Mouse (Mus musculus) neural tube, embryonic 14.5 days (tissue): ENCODE results near the gene Tmed2. TPM values are rescaled to one million over a fixed set of nuclear protein-coding genes. Genes with fewer than 3 reads are reported as not detected.
"Not testable (repeated sequence)": the region's sequence is repeated elsewhere in the genome, so short reads cannot be mapped to it uniquely, and the experiment has no call there.

ENCODE experiments used
- ATAC-seq: fragments of 200-750 bp; cut with Nextera tagmentation; 2 replicates; pipeline ENCODE4 v1.8.0; 2017; ENCODE audit warnings: low read depth, mild to moderate bottlenecking, moderate TSS enrichment, moderate library complexity
- H3K27ac ChIP-seq: fragments of 300-500 bp; sonication (generic); 2 replicates; pipeline ENCODE4 v1.5.1; 2014; ENCODE audit warnings: low read depth, mild to moderate bottlenecking, control low read depth, low read length, moderate library complexity, mixed read lengths
- H3K27me3 ChIP-seq: fragments of 300-500 bp; sonication (generic); 2 replicates; pipeline ENCODE4 v1.6.1; 2014; ENCODE audit warnings: low read length; ENCODE audit not compliant: control insufficient read depth, insufficient read depth
- H3K36me3 ChIP-seq: fragments of 300-500 bp; sonication (generic); 2 replicates; pipeline ENCODE4 v1.6.1; 2014; ENCODE audit warnings: low read length, mixed read lengths; ENCODE audit not compliant: control insufficient read depth, insufficient read depth
- H3K4me1 ChIP-seq: fragments of 300-500 bp; sonication (generic); 2 replicates; pipeline ENCODE4 v1.6.1; 2014; ENCODE audit warnings: low read length; ENCODE audit not compliant: control insufficient read depth, insufficient read depth
- H3K4me2 ChIP-seq: fragments of 300-500 bp; sonication (generic); 2 replicates; pipeline ENCODE4 v1.6.1; 2014; ENCODE audit warnings: mild to moderate bottlenecking, low read depth, low read length, control low read depth
- H3K4me3 ChIP-seq: fragments of 300-500 bp; sonication (generic); 2 replicates; pipeline ENCODE4 v1.5.1; 2014; ENCODE audit warnings: low read depth, low read length, control low read depth, mixed read lengths
- H3K9ac ChIP-seq: fragments of 300-500 bp; sonication (generic); replicated peaks from 2 replicates; pipeline ENCODE4 v1.6.1; 2014; ENCODE audit warnings: low read depth, mild to moderate bottlenecking, control low read depth, low read length, mixed read lengths
- H3K9me3 ChIP-seq: fragments of 300-500 bp; sonication (generic); 2 replicates; pipeline ENCODE4 v1.6.1; 2016; ENCODE audit warnings: low read length; ENCODE audit not compliant: control insufficient read depth
- WGBS: fragments of 180-500 bp; shearing (Covaris S2); extraction: QIAGEN DNeasy Blood & Tissue Kit; methylation state at CpG from one replicate; pipeline ENCODE4 v1.1.7; 2014; 5-methylcytosine and 5-hydroxymethylcytosine counted together
- polyA plus RNA-seq: library from polyadenylated mRNA; unstranded; fragments of >200 nt; fragmentation: Nextera tagmentation; extraction: Ambion mirVana; gene quantifications from 2 replicates; pipeline ENCODE4 v1.2.1, GENCODE M21; 2014

The Tmed2 gene
- polyA plus RNA-seq, 1 experiment from 2014 or later, result 368 TPM

GRCm38 (mm10) chr5:124550737-124551136, 10.2 kb downstream of the Tmed2 start:
- H3K9ac ChIP-seq, H3K27me3 ChIP-seq, H3K27ac ChIP-seq, H3K4me1 ChIP-seq, H3K4me3 ChIP-seq, H3K4me2 ChIP-seq, H3K9me3 ChIP-seq, ATAC-seq: not testable (repeated sequence)
- peaks cover 29% of the 10 kb centered on the region for H3K36me3 ChIP-seq
- WGBS, result 81% methylated on average over 4 of the region's 4 CpGs

- H3K4me1 ChIP-seq, H3K27ac ChIP-seq, H3K27me3 ChIP-seq, ATAC-seq, H3K9me3 ChIP-seq, H3K9ac ChIP-seq: not testable (repeated sequence)
- peaks cover 27% of the 10 kb centered on the region for H3K36me3 ChIP-seq
- H3K4me2 ChIP-seq, result peak overlapping the region; percentile 63
- peak overlapping the region; percentile 88; the same call in 1 of the 2 replicates for H3K4me3 ChIP-seq
- 36% methylated on average over 5 of the region's 5 CpGs for WGBS
Observed at GRCm38 (mm10) chr5:124551349-124552093, 11.0 kb downstream of the Tmed2 start.

- peak; percentile 12; the same call in 1 of the 2 replicates for ATAC-seq
- Histone ChIP-seq H3K9me3 (no peaks in the 10 kb centered on the region), H3K4me2 (peak overlapping the region; percentile 63), H3K4me1 (peaks cover 6% of the 10 kb centered on the region; the same call in 1 of the 2 replicates), H3K36me3 (peaks cover 28% of the 10 kb centered on the region), H3K9ac (peak overlapping the region; percentile 84), H3K27ac (peak overlapping the region; percentile 80), H3K27me3 (no peaks in the 10 kb centered on the region), H3K4me3 (peak overlapping the region; percentile 88)
- whole genome bisulfite sequencing, result 14% methylated on average over 9 of the region's 9 CpGs
Observed at GRCm38 (mm10) chr5:124552094-124552472, 11.6 kb downstream of the Tmed2 start.

GRCm38 (mm10) chr5:124552558-124553307, 12.2 kb downstream of the Tmed2 start, which contains the start of gene Ddx55:
Gene Ddx55 (plus strand): TSS chr5:124552864.
- peak; percentile 93 for ATAC-seq
- H3K9me3 ChIP-seq, result no peaks in the 10 kb centered on the region
- H3K27ac ChIP-seq, result peak within 1 kb of the TSS; percentile 80
- peaks cover 6% of the 10 kb centered on the region; the same call in 1 of the 2 replicates for H3K4me1 ChIP-seq
- peak within 1 kb of the TSS; percentile 84 for H3K9ac ChIP-seq
- peak within 1 kb of the TSS; percentile 63 for H3K4me2 ChIP-seq
- under 1% methylated on average over 66 of the region's 66 CpGs for WGBS
- peak within 1 kb of the TSS; percentile 88 for H3K4me3 ChIP-seq
- H3K27me3 ChIP-seq, result no peaks in the 10 kb centered on the region
- H3K36me3 ChIP-seq, result peaks cover 28% of the 10 kb centered on the region

GRCm38 (mm10) chr5:124553607-124554006, 13.1 kb downstream of the Tmed2 start:
- Histone ChIP-seq H3K27me3 (no peaks in the 10 kb centered on the region), H3K9ac (no peak overlapping the region), H3K4me1 (peaks cover 6% of the 10 kb centered on the region; the same call in 1 of the 2 replicates), H3K9me3 (no peaks in the 10 kb centered on the region), H3K4me3 (peak overlapping the region; percentile 88), H3K27ac (no peak overlapping the region), H3K4me2 (peak overlapping the region; percentile 63), H3K36me3 (peaks cover 29% of the 10 kb centered on the region)
- WGBS, result 80% methylated on average over 6 of the region's 6 CpGs
- ATAC-seq, result no peak

- no peak overlapping the region for H3K4me2 ChIP-seq
- H3K4me1 ChIP-seq, result peaks cover 6% of the 10 kb centered on the region; the same call in 1 of the 2 replicates
- no peak overlapping the region for H3K27ac ChIP-seq
- H3K9me3 ChIP-seq, result no peaks in the 10 kb centered on the region
- no peak for ATAC-seq
- no peak overlapping the region for H3K4me3 ChIP-seq
- 87% methylated on average over 1 of the region's 1 CpGs for WGBS
- peaks cover 41% of the 10 kb centered on the region for H3K36me3 ChIP-seq
- H3K27me3 ChIP-seq, result no peaks in the 10 kb centered on the region
- no peak overlapping the region for H3K9ac ChIP-seq
Observed at GRCm38 (mm10) chr5:124555145-124555544, 14.7 kb downstream of the Tmed2 start.

GRCm38 (mm10) chr5:124571068-124571467, 30.6 kb downstream of the Tmed2 start:
- Histone ChIP-seq H3K4me2 (no peak overlapping the region), H3K4me1 (no peaks in the 10 kb centered on the region), H3K4me3 (no peak overlapping the region), H3K9me3 (no peaks in the 10 kb centered on the region), H3K27ac (no peak overlapping the region), H3K36me3 (peaks cover 71% of the 10 kb centered on the region), H3K9ac (no peak overlapping the region), H3K27me3 (no peaks in the 10 kb centered on the region)
- WGBS, result 88% methylated on average over 12 of the region's 12 CpGs
- ATAC-seq, result no peak

- no peak for ATAC-seq
- Histone ChIP-seq H3K27me3 (no peaks in the 10 kb centered on the region), H3K27ac (no peak overlapping the region), H3K4me2 (no peak overlapping the region), H3K4me3 (no peak overlapping the region), H3K4me1 (peaks cover 14% of the 10 kb centered on the region), H3K9me3 (no peaks in the 10 kb centered on the region), H3K36me3 (peaks cover 50% of the 10 kb centered on the region), H3K9ac (no peak overlapping the region)
- 91% methylated on average over 7 of the region's 7 CpGs for whole genome bisulfite sequencing
Observed at GRCm38 (mm10) chr5:124575467-124575866, 35.0 kb downstream of the Tmed2 start.
